Mouse (Mus musculus): Measurements from ENCODE around the gene Rab3gap1. TPM values are rescaled to one million over a fixed set of nuclear protein-coding genes. Genes with fewer than 3 reads are reported as not detected.

Rab3gap1 gene
- 42.5 and 43.3 TPM in 2 replicates for polyA plus RNA-seq (2012; rRNA removed)

- Histone ChIP-seq H3K27me3 (ENCODE audit: control insufficient read depth, insufficient read depth, low read length) (no peaks in the 10 kb centered on the region), H3K4me3 (replicated peaks; ENCODE audit: insufficient read depth, low read depth, low read length) (peak within 1 kb of the TSS; percentile 91), H3K27ac (ENCODE audit: insufficient read depth, low read length) (peak within 1 kb of the TSS; percentile 66; the same call in 1 of the 2 replicates), H3K4me1 (ENCODE audit: control insufficient read depth, insufficient read depth, low read length) (no peaks in the 10 kb centered on the region; the same call in 1 of the 2 replicates)
- peak; percentile 87 to 91 for DNase-seq
- TF ChIP-seq POLR2A (IDR thresholded peaks at IDR 0.05; ENCODE audit: borderline replicate concordance, insufficient read depth, low read length) (peak; percentile 97), CTCF (IDR thresholded peaks at IDR 0.05; ENCODE audit: borderline replicate concordance, insufficient read depth, low read depth, low read length) (no peak)
- 10% methylated on average over 47 of the region's 47 CpGs for WGBS
These were observed at the start of gene Rab3gap1 for GRCm38 (mm10) chr1:127868300-127869261. Rab3gap1 (plus strand) TSS chr1:127868773.

- Histone ChIP-seq H3K4me1 (ENCODE audit: control insufficient read depth, insufficient read depth, low read length) (no peaks in the 10 kb centered on the region), H3K4me3 (replicated peaks; ENCODE audit: insufficient read depth, low read depth, low read length) (no peak overlapping the region), H3K27ac (ENCODE audit: insufficient read depth, low read length) (no peak overlapping the region), H3K27me3 (ENCODE audit: control insufficient read depth, insufficient read depth, low read length) (no peaks in the 10 kb centered on the region)
- WGBS: 22% methylated on average over 2 of the region's 2 CpGs
- peak in 1 of 2 experiments; percentile 16 for DNase-seq
- TF ChIP-seq CTCF (IDR thresholded peaks at IDR 0.05; ENCODE audit: borderline replicate concordance, insufficient read depth, low read depth, low read length) (peak; percentile 29; the same call in 1 of the 2 replicates), POLR2A (IDR thresholded peaks at IDR 0.05; ENCODE audit: borderline replicate concordance, insufficient read depth, low read length) (no peak)
These were observed 41.2 kb upstream of the Rab3gap1 start for GRCm38 (mm10) chr1:127827325-127827724.

DNA sequence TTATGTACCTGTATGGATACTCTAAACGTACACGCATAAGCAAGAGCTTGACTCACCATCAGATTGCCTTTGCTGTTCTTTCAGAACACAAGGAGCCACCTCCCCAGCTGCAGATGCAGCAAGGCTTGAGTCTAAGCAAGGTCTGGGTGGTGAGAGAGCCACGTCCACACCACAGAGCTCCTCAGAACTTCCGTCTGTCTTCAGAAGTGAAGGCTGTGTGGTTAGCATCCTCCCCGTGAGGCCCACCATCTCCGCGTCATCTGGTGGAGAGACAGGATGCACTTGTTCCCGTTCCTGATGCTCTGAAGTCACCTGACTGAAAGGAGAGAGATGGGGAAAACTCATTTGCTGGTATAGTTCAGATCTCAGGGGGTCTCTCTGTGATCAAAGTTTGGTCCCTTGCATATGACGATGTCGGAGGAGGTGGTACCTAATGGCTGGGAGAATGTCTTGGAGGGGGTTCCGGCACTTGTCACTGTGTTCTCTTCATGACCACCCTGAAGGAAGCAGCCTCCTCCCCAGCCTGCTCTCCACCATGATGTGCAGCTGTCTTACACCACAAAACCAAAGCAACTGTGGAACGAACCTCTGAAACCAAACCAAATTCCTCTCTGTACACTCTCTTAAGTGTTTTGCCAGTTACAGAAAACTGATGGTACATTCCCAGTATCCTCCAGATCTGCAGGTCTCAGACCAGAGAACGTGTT is 38.2 kb upstream of the Rab3gap1 start:
- 85% methylated on average over 13 of the region's 13 CpGs for WGBS
- TF ChIP-seq CTCF (IDR thresholded peaks at IDR 0.05; ENCODE audit: borderline replicate concordance, insufficient read depth, low read depth, low read length) (no peak), POLR2A (IDR thresholded peaks at IDR 0.05; ENCODE audit: borderline replicate concordance, insufficient read depth, low read length) (no peak)
- DNase-seq: no peak
- Histone ChIP-seq H3K4me3 (replicated peaks; ENCODE audit: insufficient read depth, low read depth, low read length) (no peak overlapping the region), H3K4me1 (ENCODE audit: control insufficient read depth, insufficient read depth, low read length) (no peaks in the 10 kb centered on the region), H3K27ac (ENCODE audit: insufficient read depth, low read length) (no peak overlapping the region), H3K27me3 (ENCODE audit: control insufficient read depth, insufficient read depth, low read length) (no peaks in the 10 kb centered on the region)

- no peak overlapping the region for H3K27ac ChIP-seq (ENCODE audit: insufficient read depth, low read length)
- H3K4me3 ChIP-seq (replicated peaks; ENCODE audit: insufficient read depth, low read depth, low read length): no peak overlapping the region
- DNase-seq: no peak
- H3K27me3 ChIP-seq (ENCODE audit: control insufficient read depth, insufficient read depth, low read length): no peaks in the 10 kb centered on the region
- H3K4me1 ChIP-seq (ENCODE audit: control insufficient read depth, insufficient read depth, low read length): no peaks in the 10 kb centered on the region
- TF ChIP-seq POLR2A (IDR thresholded peaks at IDR 0.05; ENCODE audit: borderline replicate concordance, insufficient read depth, low read length) (no peak), CTCF (IDR thresholded peaks at IDR 0.05; ENCODE audit: borderline replicate concordance, insufficient read depth, low read depth, low read length) (no peak)
- 9% methylated on average over 2 of the region's 2 CpGs for WGBS
These were observed 34.9 kb upstream of the Rab3gap1 start for GRCm38 (mm10) chr1:127833714-127834113.

DNA sequence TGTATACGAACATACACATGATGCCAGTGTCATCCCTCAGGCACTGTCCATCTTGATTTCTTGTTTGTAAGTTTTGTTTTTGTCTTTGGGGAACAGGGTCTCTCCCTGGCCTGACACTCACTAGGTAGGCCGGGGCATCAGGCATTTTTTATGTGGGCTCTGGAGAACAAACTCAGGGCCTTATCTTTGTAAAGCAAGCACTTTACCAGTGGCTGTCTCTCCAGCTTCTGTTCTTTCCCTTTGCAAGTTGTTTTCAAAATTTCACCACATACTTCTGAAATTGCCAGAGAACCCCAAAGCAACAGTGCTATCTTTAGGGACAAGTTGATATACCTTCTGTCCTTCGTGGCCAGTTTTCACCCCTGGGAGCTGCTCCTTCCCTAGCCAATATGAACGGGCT is 34.4 kb upstream of the Rab3gap1 start:
- no peak for DNase-seq
- Histone ChIP-seq H3K4me1 (ENCODE audit: control insufficient read depth, insufficient read depth, low read length) (no peaks in the 10 kb centered on the region), H3K27ac (ENCODE audit: insufficient read depth, low read length) (no peak overlapping the region), H3K4me3 (replicated peaks; ENCODE audit: insufficient read depth, low read depth, low read length) (no peak overlapping the region), H3K27me3 (ENCODE audit: control insufficient read depth, insufficient read depth, low read length) (no peaks in the 10 kb centered on the region)
- no peak for TF ChIP-seq POLR2A (IDR thresholded peaks at IDR 0.05; ENCODE audit: borderline replicate concordance, insufficient read depth, low read length)
- 61% methylated on average over 4 of the region's 4 CpGs for WGBS

- no peak overlapping the region for H3K27ac ChIP-seq (ENCODE audit: insufficient read depth, low read length)
- DNase-seq: no peak
- H3K4me3 ChIP-seq (replicated peaks; ENCODE audit: insufficient read depth, low read depth, low read length): no peak overlapping the region
- TF ChIP-seq POLR2A (IDR thresholded peaks at IDR 0.05; ENCODE audit: borderline replicate concordance, insufficient read depth, low read length) (no peak), CTCF (IDR thresholded peaks at IDR 0.05; ENCODE audit: borderline replicate concordance, insufficient read depth, low read depth, low read length) (no peak)
- no peaks in the 10 kb centered on the region for H3K27me3 ChIP-seq (ENCODE audit: control insufficient read depth, insufficient read depth, low read length)
- 79% methylated on average over 4 of the region's 4 CpGs for WGBS
- H3K4me1 ChIP-seq (ENCODE audit: control insufficient read depth, insufficient read depth, low read length): no peaks in the 10 kb centered on the region
These were observed 32.0 kb upstream of the Rab3gap1 start for GRCm38 (mm10) chr1:127836619-127837018.

GRCm38 (mm10) chr1:127838602-127839001 is 30.0 kb upstream of the Rab3gap1 start:
- Histone ChIP-seq H3K4me1 (ENCODE audit: control insufficient read depth, insufficient read depth, low read length) (no peaks in the 10 kb centered on the region), H3K27ac (ENCODE audit: insufficient read depth, low read length) (no peak overlapping the region), H3K4me3 (replicated peaks; ENCODE audit: insufficient read depth, low read depth, low read length) (no peak overlapping the region), H3K27me3 (ENCODE audit: control insufficient read depth, insufficient read depth, low read length) (no peaks in the 10 kb centered on the region)
- TF ChIP-seq POLR2A (IDR thresholded peaks at IDR 0.05; ENCODE audit: borderline replicate concordance, insufficient read depth, low read length) (no peak), CTCF (IDR thresholded peaks at IDR 0.05; ENCODE audit: borderline replicate concordance, insufficient read depth, low read depth, low read length) (no peak)
- DNase-seq: no peak
- WGBS: 72% methylated on average over 1 of the region's 1 CpGs
